Mouse (Mus musculus): ENCODE measurements around the gene Atf7ip. TPM values are rescaled to one million over a fixed set of nuclear protein-coding genes. Genes with fewer than 3 reads are reported as not detected.

Gene Atf7ip
- polyA plus RNA-seq, 1 experiment from 2014 or later: 56.1 TPM

DNA sequence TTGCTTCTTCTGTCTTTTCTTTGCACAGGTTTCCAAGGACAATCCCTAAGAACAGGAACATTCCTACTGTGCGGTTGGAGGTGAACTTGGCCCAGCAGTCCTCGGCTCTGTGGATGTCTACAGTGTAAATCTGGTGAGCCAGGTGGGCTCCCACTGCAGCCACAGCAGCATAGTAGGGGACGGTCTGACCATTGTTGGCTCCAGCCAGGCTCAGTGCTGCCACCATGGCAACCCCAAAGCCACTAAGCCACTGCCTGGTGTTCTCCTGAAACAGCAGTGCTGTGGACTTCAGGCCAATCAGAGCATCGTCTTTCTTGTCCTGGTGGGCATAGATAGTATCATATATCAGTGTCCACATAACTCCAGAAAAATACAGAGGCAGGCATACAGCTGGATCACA, 19.8 kb upstream of the Atf7ip start:
- H3K9me3 ChIP-seq (ENCODE audit: low read depth, low read length): no peaks in the 10 kb centered on the region
- no peak for ATAC-seq (ENCODE audit: insufficient read depth)
- no peak overlapping the region for H3K27ac ChIP-seq (ENCODE audit: low read depth)
- peak; percentile 11; the same call in 1 of the 2 replicates for TF ChIP-seq CTCF (IDR thresholded peaks at IDR 0.05; ENCODE audit: low read depth)
- H3K27me3 ChIP-seq (ENCODE audit: insufficient read depth, low read length): no peaks in the 10 kb centered on the region
- H3K9ac ChIP-seq: no peak overlapping the region
- H3K4me2 ChIP-seq: no peak overlapping the region
- 73% methylated on average over 4 of the region's 4 CpGs for WGBS
- no peak for DNase-seq
- H3K4me3 ChIP-seq (ENCODE audit: low read depth, low read length): no peak overlapping the region
- no peaks in the 10 kb centered on the region for H3K4me1 ChIP-seq (ENCODE audit: insufficient read depth)
- H3K36me3 ChIP-seq (ENCODE audit: insufficient read depth): no peaks in the 10 kb centered on the region

DNA sequence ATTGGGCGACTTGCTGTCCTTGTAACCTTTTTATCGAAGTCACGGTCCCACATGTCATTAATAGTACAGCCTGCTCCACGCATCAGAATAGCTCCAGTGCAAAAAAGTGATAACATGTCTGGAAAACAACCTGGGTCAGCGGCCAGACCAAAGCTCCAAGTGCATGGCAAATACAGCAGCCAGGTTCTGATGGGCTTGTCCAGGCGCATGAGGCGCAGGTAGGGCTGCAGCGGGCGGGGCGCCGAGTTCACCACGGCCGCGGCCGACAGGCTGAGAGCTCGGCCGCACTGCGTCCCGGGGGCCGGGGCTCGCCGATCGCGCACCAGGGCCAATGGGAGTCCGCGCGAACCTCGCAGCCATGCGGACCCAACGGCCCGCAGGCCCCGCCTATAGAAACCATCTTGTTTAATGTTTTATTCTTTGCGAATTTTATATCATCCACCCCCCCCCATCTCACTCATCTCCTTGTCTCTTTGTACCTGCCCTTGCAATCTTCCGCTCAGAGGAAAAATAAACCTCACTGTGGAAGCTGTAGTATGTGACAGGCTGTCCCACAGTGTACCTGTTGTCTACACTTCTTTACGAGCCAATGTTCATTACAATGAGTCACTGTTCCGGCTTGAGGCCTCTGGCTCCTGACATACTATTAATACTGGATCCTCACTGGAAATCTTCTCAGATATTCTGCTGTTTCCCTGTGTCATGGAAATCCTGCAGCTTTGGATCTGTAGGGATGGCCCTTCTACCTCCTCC, 19.0 kb upstream of the Atf7ip start:
- H3K27ac ChIP-seq (ENCODE audit: low read depth): no peak overlapping the region
- TF ChIP-seq CTCF (IDR thresholded peaks at IDR 0.05; ENCODE audit: low read depth): no peak
- ATAC-seq (ENCODE audit: insufficient read depth) (peak; percentile 69; the same call in 1 of the 2 replicates), DNase-seq (peak; percentile 33)
- H3K4me3 ChIP-seq (ENCODE audit: low read depth, low read length): no peak overlapping the region
- H3K4me2 ChIP-seq: peak overlapping the region; percentile 48
- H3K9me3 ChIP-seq (ENCODE audit: low read depth, low read length): no peaks in the 10 kb centered on the region
- H3K27me3 ChIP-seq (ENCODE audit: insufficient read depth, low read length): no peaks in the 10 kb centered on the region
- H3K36me3 ChIP-seq (ENCODE audit: insufficient read depth): no peaks in the 10 kb centered on the region
- 55% methylated on average over 36 of the region's 36 CpGs for WGBS
- H3K4me1 ChIP-seq (ENCODE audit: insufficient read depth): no peaks in the 10 kb centered on the region
- H3K9ac ChIP-seq: no peak overlapping the region

DNA sequence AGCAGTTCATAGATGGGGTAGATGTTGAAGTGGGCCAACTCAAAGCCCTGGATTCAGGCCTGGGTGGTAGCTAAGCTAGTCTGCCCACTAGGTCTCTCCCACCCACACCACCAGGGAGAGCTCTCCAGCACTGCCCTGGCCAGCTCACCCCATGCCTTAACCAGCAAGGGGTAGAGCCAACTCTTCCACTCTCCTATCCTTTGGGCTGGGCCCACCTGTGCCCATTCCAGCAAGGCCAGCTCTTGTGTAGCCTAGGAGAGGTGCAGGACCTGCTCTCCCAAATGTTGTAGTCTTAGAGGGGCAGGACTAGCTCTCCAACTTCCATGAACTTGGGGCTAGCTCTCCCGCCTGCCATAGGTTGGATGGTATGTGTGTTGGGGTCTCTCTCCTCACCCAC, 18.4 kb upstream of the Atf7ip start:
- no peak overlapping the region for H3K27ac ChIP-seq (ENCODE audit: low read depth)
- no peaks in the 10 kb centered on the region for H3K27me3 ChIP-seq (ENCODE audit: insufficient read depth, low read length)
- H3K4me2 ChIP-seq: no peak overlapping the region
- DNase-seq (no peak), ATAC-seq (ENCODE audit: insufficient read depth) (no peak)
- H3K4me3 ChIP-seq (ENCODE audit: low read depth, low read length): no peak overlapping the region
- WGBS: 92% methylated on average over 1 of the region's 1 CpGs
- H3K36me3 ChIP-seq (ENCODE audit: insufficient read depth): no peaks in the 10 kb centered on the region
- no peaks in the 10 kb centered on the region for H3K9me3 ChIP-seq (ENCODE audit: low read depth, low read length)
- no peak overlapping the region for H3K9ac ChIP-seq
- 0 out of 2 replicates have a peak, but pooled peaks have one; percentile 5 for TF ChIP-seq CTCF (IDR thresholded peaks at IDR 0.05; ENCODE audit: low read depth)
- H3K4me1 ChIP-seq (ENCODE audit: insufficient read depth): no peaks in the 10 kb centered on the region

DNA sequence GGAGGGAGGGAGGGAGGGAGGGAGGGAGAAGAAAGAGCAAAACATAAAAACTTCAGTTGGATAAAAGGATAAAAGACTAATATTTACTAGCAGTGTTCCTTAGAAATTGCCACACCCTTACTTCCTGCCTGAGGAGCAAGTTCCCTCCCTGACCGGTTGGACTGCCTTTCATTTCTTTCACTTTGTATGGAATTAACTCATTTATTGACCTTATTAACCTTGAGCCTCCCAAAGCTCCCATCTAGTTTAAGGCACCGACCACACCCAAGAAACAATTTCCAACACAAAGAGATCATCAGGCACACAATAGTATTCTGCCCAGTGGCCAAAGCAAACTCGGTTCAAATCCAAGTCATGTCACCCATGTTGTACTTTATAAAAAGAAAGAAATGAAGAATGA, 16.1 kb upstream of the Atf7ip start:
- WGBS: 66% methylated on average over 3 of the region's 3 CpGs
- no peak for ATAC-seq (ENCODE audit: insufficient read depth)

DNA sequence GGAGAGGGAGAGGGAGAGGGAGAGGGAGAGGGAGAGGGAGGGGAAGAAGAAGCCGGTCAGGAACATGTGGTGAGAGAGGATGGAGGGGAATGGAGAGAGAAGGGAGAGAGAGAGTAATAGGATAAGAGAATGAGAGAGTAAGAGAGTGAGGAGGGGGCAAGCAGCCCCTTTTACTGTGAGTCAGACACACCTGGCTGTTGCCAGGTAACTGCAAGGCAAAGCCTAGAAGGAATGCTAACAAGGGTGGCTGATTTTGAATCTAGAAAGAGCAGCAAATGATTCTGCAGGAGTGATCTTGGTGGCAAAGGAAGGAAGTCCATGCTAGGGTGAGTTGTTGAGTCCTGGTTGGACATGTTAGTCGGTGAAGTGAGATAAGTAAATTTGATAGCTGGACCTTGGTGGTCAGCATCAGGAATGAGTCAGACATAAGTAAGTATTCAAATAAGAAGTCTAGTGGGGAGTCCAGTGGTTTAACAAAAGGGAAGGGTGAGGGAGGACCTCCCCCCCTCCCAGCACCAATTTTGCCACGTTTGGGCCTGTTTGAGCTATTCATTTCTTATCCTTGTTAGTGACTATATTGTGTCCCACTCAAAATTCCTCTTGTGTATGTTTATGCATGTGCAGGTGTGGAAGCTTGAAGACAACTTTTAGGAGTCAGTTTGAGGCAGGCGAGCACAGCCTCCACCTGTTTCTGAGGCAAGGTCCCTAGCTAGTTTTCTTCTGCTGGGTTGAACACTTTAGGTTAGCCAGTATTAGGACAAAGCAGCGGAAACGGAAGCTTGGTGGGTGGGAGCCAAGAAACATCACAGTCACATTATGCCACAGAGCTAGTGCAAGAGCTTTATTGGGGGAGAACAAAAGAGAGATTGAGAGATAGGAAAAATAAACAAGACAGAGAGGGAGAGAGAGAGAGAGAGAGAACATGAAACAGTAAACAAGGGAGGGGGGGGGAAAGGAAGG, 15.2 kb upstream of the Atf7ip start:
- DNase-seq (peak; percentile 38), ATAC-seq (ENCODE audit: insufficient read depth) (no peak)
- Histone ChIP-seq H3K9ac (no peak overlapping the region), H3K4me3 (ENCODE audit: low read depth, low read length) (no peak overlapping the region), H3K9me3 (ENCODE audit: low read depth, low read length) (no peaks in the 10 kb centered on the region), H3K4me1 (ENCODE audit: insufficient read depth) (no peaks in the 10 kb centered on the region), H3K36me3 (ENCODE audit: insufficient read depth) (no peaks in the 10 kb centered on the region), H3K27ac (ENCODE audit: low read depth) (no peak overlapping the region), H3K27me3 (ENCODE audit: insufficient read depth, low read length) (no peaks in the 10 kb centered on the region), H3K4me2 (no peak overlapping the region)
- TF ChIP-seq CTCF (IDR thresholded peaks at IDR 0.05; ENCODE audit: low read depth): no peak
- WGBS: 52% methylated on average over 6 of the region's 6 CpGs

More for the DNA sequence above, 16.1 kb upstream of the Atf7ip start:
- Histone ChIP-seq H3K9me3 (ENCODE audit: low read depth, low read length) (no peaks in the 10 kb centered on the region), H3K27ac (ENCODE audit: low read depth) (no peak overlapping the region; the same call in 1 of the 2 replicates), H3K4me1 (ENCODE audit: insufficient read depth) (no peaks in the 10 kb centered on the region), H3K36me3 (ENCODE audit: insufficient read depth) (no peaks in the 10 kb centered on the region), H3K4me2 (no peak overlapping the region), H3K4me3 (ENCODE audit: low read depth, low read length) (no peak overlapping the region), H3K9ac (no peak overlapping the region), H3K27me3 (ENCODE audit: insufficient read depth, low read length) (no peaks in the 10 kb centered on the region)
- no peak for TF ChIP-seq CTCF (IDR thresholded peaks at IDR 0.05; ENCODE audit: low read depth)
- no peak for DNase-seq

DNA sequence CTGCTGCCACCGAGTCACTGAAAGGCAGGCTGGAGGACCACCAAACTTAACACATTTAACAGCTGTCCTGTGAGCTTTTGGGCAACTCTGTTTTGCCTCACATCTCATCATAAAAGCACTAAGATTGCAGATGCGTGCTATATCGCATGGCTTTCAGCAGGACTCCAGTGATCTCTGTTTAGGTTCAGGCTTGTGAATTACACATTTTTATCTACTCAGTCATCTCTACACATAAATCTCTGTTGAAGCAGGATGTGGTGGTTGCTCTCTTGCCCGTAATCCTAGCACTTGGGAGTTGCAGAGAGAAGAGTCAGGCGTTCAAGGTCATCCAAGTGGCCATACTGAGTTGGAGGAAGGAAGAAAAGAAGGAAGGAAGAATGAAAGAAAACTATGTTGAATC, 14.3 kb upstream of the Atf7ip start:
- Histone ChIP-seq H3K4me3 (ENCODE audit: low read depth, low read length) (no peak overlapping the region), H3K4me1 (ENCODE audit: insufficient read depth) (no peaks in the 10 kb centered on the region), H3K36me3 (ENCODE audit: insufficient read depth) (no peaks in the 10 kb centered on the region), H3K4me2 (no peak overlapping the region), H3K27me3 (ENCODE audit: insufficient read depth, low read length) (no peaks in the 10 kb centered on the region), H3K27ac (ENCODE audit: low read depth) (no peak overlapping the region), H3K9me3 (ENCODE audit: low read depth, low read length) (no peaks in the 10 kb centered on the region), H3K9ac (no peak overlapping the region)
- WGBS: 70% methylated on average over 5 of the region's 5 CpGs
- DNase-seq (no peak), ATAC-seq (ENCODE audit: insufficient read depth) (no peak)
- TF ChIP-seq CTCF (IDR thresholded peaks at IDR 0.05; ENCODE audit: low read depth): no peak

DNA sequence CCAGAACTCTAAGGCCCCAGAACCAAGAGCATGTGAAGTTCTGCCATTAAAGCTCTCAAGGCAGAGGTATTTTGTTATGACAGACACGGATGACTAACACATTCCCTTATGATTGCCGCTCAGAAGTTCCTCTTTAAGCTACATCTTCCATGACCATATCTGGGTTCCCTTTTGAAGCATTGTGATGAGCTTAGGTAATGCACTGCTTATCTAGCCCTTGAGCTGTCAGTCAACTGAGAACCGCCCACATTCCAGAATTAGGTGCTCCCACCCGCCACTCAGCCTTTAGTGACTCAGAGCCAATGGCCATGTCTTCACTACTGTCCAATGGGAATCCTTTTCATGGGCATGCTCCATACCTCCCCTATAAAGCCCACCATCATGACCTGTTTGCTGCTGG, 13.7 kb upstream of the Atf7ip start:
- no peak overlapping the region for H3K27ac ChIP-seq (ENCODE audit: low read depth)
- no peak for TF ChIP-seq CTCF (IDR thresholded peaks at IDR 0.05; ENCODE audit: low read depth)
- H3K27me3 ChIP-seq (ENCODE audit: insufficient read depth, low read length): no peaks in the 10 kb centered on the region
- no peaks in the 10 kb centered on the region for H3K36me3 ChIP-seq (ENCODE audit: insufficient read depth)
- no peak overlapping the region for H3K9ac ChIP-seq
- H3K4me3 ChIP-seq (ENCODE audit: low read depth, low read length): no peak overlapping the region
- ATAC-seq (ENCODE audit: insufficient read depth): no peak
- WGBS: 87% methylated on average over 4 of the region's 4 CpGs
- DNase-seq: no peak
- H3K9me3 ChIP-seq (ENCODE audit: low read depth, low read length): no peaks in the 10 kb centered on the region
- no peak overlapping the region for H3K4me2 ChIP-seq
- no peaks in the 10 kb centered on the region for H3K4me1 ChIP-seq (ENCODE audit: insufficient read depth)

Data from lung, embryonic 14.5 days (tissue).